Mouse (Mus musculus) bone marrow, adult 2 months (tissue): Measurements from ENCODE around the gene Gm49450. TPM values are rescaled to one million over a fixed set of nuclear protein-coding genes. Genes with fewer than 3 reads are reported as not detected.

Experiments used
- H3K27ac ChIP-seq: fragments of 200-500 bp; 2 replicates; pipeline ENCODE4 v1.5.1; 2012; ENCODE audit warnings: low read depth, mild to moderate bottlenecking, control low read depth, inconsistent platforms, low read length; ENCODE audit not compliant: control insufficient read depth, poor library complexity, insufficient read depth
- H3K4me1 ChIP-seq: fragments of 200-500 bp; 2 replicates; pipeline ENCODE4 v1.6.1; 2011; ENCODE audit warnings: low read length; ENCODE audit not compliant: control insufficient read depth, insufficient read depth
- H3K4me3 ChIP-seq: fragments of 200-500 bp; replicated peaks from 2 replicates; pipeline ENCODE3; 2011; ENCODE audit warnings: mild to moderate bottlenecking, low read depth, low read length, control low read depth; ENCODE audit not compliant: control insufficient read depth
- CTCF ChIP-seq: fragments of 200-500 bp; IDR thresholded peaks from 2 replicates; pipeline ENCODE4 v1.5.1; 2011; ENCODE audit warnings: low read length, control low read depth; ENCODE audit not compliant: control insufficient read depth, insufficient read depth
- POLR2A ChIP-seq: fragments of 200-500 bp; IDR thresholded peaks from 2 replicates; pipeline ENCODE4 v1.6.1; 2011; ENCODE audit warnings: low read depth, mild to moderate bottlenecking, control low read depth, low read length, borderline replicate concordance; ENCODE audit not compliant: control insufficient read depth
- WGBS: fragments of 180-500 bp; shearing (Covaris S2); methylation state at CpG from one replicate; pipeline ENCODE4 v1.1.7; 2018; 5-methylcytosine and 5-hydroxymethylcytosine counted together
- polyA plus RNA-seq: library from polyadenylated mRNA; stranded (reverse); fragments of >200 nt; gene quantifications from 2 replicates; pipeline ENCODE4 v1.2.4, GENCODE M21; 2011; ENCODE audit warnings: low replicate concordance; ENCODE audit not compliant: missing spikeins, insufficient read depth, insufficient read length

Gene Gm49450
- polyA plus RNA-seq, 1 experiment, result not detected

DNA sequence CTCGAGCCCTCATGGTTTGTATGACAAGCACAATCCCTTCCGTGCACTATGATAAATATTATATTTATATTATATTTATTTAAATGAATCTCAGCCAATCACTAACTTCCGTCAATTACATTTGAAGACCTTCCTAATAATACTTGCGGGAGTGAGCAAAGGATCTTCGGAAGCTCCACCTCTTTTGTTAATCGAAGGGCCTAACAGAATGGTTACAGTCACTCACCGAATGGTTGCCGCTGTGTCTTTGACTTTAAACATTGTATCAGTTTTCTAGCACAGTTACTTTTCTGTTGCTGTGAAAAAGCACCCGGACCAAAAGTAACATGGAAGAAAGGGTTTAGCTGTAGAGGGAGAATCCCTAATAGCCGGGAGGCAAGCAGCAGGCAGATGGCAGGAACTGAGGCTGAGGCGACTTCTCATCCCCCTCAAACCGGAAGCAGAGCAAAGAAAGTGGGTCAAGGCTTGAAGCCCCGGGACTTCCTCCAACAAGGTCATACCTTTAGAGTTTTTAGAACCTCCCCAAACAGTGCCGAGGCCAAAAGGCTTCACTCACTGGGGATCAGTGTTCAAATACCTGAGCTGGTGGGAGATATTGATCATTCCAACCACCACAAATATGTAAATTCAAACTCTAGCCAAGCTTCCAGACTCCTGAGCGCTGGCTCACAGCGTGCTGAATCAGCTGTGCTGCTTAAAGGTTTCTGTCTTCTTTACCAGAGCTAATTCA, 16.2 kb upstream of the Gm49450 start:
- Histone ChIP-seq H3K4me3 (no peak overlapping the region), H3K4me1 (no peaks in the 10 kb centered on the region), H3K27ac (no peak overlapping the region)
- 40% methylated on average over 16 of the region's 16 CpGs for WGBS
- TF ChIP-seq POLR2A, result no peak
- no peak for TF ChIP-seq CTCF

DNA sequence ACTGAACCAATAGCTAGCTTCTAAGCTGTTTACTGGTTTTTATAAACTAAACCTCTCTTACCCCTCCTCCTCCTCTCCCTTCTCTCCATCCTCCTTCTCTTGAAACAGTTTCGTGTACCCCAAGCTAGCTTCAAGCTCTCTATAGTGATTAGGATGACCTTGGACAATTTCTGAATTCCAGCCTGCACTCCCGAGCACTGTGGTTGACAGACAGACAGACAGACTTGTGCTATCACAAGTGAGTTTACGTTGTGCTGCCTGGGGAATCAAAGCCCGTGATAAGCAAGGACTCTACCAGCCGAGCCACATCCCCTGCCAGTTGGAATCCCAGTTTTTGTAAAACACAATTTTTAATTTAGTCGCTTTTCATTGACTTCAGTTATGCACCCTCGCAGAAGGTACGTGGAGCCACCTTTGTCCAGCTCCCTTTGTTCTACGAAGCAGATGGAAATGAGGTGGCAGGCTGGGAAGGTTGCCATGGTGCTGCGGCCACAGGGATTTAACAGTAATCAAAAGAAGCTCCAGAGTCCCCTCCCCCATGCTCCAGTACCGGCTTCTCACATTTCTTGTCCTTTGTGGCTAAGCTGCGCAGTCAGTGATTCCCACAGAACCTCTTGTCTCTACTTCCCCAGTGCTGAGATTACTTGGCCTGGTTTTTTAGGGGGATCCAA, 15.5 kb upstream of the Gm49450 start:
- TF ChIP-seq CTCF (no peak), POLR2A (no peak)
- Histone ChIP-seq H3K4me1 (no peaks in the 10 kb centered on the region), H3K27ac (no peak overlapping the region), H3K4me3 (no peak overlapping the region)
- 84% methylated on average over 12 of the region's 12 CpGs for WGBS

- WGBS, result 74% methylated on average over 3 of the region's 3 CpGs
These were observed 6.2 kb upstream of the Gm49450 start for GRCm38 (mm10) chr15:98959531-98959930.

GRCm38 (mm10) chr15:98958901-98959420, 5.6 kb upstream of the Gm49450 start:
- Histone ChIP-seq H3K4me3 (no peak overlapping the region), H3K27ac (no peak overlapping the region), H3K4me1 (peaks cover 2% of the 10 kb centered on the region; the same call in 1 of the 2 replicates)
- 70% methylated on average over 4 of the region's 4 CpGs for WGBS
- TF ChIP-seq CTCF, result no peak
- no peak for TF ChIP-seq POLR2A

More at GRCm38 (mm10) chr15:98959531-98959930, 6.2 kb upstream of the Gm49450 start:
- Histone ChIP-seq H3K27ac (no peak overlapping the region), H3K4me1 (peaks cover 1% of the 10 kb centered on the region; the same call in 1 of the 2 replicates), H3K4me3 (no peak overlapping the region)
- no peak for TF ChIP-seq POLR2A
- TF ChIP-seq CTCF, result no peak

GRCm38 (mm10) chr15:98957475-98957874, 4.1 kb upstream of the Gm49450 start:
- Histone ChIP-seq H3K27ac (no peak overlapping the region), H3K4me1 (peaks cover 3% of the 10 kb centered on the region; the same call in 1 of the 2 replicates), H3K4me3 (no peak overlapping the region)
- WGBS, result 41% methylated on average over 5 of the region's 5 CpGs
- TF ChIP-seq POLR2A (no peak), CTCF (no peak)

GRCm38 (mm10) chr15:98956000-98956399, 2.6 kb upstream of the Gm49450 start:
- Histone ChIP-seq H3K4me3 (no peak overlapping the region), H3K27ac (no peak overlapping the region), H3K4me1 (peaks cover 3% of the 10 kb centered on the region; the same call in 1 of the 2 replicates)
- WGBS, result 88% methylated on average over 4 of the region's 4 CpGs
- TF ChIP-seq CTCF (no peak), POLR2A (no peak)

DNA sequence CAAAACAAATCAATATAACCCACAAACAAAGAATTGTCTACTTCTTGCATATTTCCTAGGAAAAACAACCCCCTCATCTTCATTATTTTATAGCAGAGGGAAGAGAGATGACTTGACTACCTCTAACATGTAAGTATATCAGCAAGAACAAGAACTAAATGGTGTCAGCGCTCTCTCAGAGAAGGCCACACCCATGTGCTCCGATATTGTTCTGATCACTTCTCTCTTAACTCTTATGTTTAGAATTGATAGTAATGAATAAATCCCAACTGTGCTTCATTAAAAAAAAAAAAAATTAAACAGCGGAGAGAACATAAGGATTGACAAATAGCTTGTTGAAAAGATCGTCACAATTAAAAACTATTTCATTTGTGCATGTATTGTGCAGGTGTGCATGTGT, 2.0 kb upstream of the Gm49450 start:
- H3K4me1 ChIP-seq, result peaks cover 3% of the 10 kb centered on the region; the same call in 1 of the 2 replicates
- WGBS, result 81% methylated on average over 4 of the region's 4 CpGs
- H3K27ac ChIP-seq, result no peak overlapping the region
- H3K4me3 ChIP-seq, result no peak overlapping the region
- TF ChIP-seq CTCF, result no peak
- TF ChIP-seq POLR2A, result no peak
